Mouse (Mus musculus) brain, adult 2 months (tissue): ENCODE data around the gene Ccr10.
"Not testable (repeated sequence)": the region's sequence is repeated elsewhere in the genome, so short reads cannot be mapped to it uniquely, and the experiment has no call there.

Experiments
- DNase-seq: peaks from one replicate; pipeline ENCODE4 v3.0.0; 2011; ENCODE audit warnings: low read depth, low spot score

The Ccr10 gene

DNA sequence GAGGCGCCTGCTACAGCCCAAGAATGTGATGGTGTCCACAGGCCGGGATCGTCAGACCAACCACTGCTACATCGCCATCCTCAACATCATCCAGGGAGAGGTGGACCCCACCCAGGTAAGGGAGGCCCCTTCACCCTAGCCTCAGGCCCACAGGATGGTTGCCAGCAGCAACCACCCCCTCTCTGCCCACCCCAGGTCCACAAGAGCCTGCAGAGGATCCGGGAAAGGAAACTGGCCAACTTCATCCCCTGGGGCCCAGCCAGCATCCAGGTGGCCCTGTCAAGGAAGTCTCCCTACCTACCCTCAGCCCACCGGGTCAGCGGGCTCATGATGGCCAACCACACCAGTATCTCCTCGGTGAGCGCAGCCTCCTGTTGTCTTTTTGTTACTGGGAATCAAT is 50.2 kb downstream of the Ccr10 start:
- DNase-seq = not testable (repeated sequence)

DNA sequence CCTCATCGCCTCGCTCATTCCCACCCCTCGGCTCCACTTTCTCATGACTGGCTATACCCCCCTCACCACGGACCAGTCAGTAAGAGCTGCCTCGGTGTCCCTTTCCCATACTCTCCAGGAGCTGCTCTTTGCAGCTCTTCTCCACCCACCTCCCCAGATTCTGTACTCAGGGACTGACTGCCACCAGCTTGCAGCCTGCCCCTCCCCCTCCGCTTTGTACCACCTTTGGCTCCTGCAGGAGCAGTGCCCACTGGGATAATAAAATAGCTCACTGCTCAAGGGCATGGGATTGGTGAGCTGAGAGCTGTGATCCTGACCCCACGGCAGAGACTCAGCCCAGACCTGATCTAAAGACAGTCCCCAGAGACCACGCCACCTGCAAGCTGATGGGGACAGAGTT is 50.7 kb downstream of the Ccr10 start:
- not testable (repeated sequence) for DNase-seq
